Mouse (Mus musculus) C2C12 (cell line): ENCODE measurements around the gene Psap. TPM values are rescaled to one million over a fixed set of nuclear protein-coding genes. Genes with fewer than 3 reads are reported as not detected.

Experiments used
- H3K27me3 ChIP-seq: one replicate; pipeline ENCODE4 v1.6.1; 2011; ENCODE audit not compliant: control insufficient read depth, insufficient read depth, insufficient read length
- H3K36me3 ChIP-seq: one replicate; pipeline ENCODE4 v1.6.1; 2011; ENCODE audit not compliant: control insufficient read depth, insufficient read depth
- H3K4me3 ChIP-seq: one replicate; pipeline ENCODE4 v1.5.1; 2011; ENCODE audit warnings: mild to moderate bottlenecking, control low read depth; ENCODE audit not compliant: poor library complexity, insufficient read depth, severe bottlenecking
- H3K79me2 ChIP-seq: one replicate; pipeline ENCODE4 v1.6.1; 2011; ENCODE audit not compliant: control insufficient read depth, insufficient read depth
- H3K79me3 ChIP-seq: one replicate; pipeline ENCODE4 v1.6.1; 2011; ENCODE audit warnings: low read depth, control low read depth
- H3ac ChIP-seq: one replicate; pipeline ENCODE3; 2011; ENCODE audit warnings: low read depth; ENCODE audit not compliant: control insufficient read depth, insufficient read length
- CEBPB ChIP-seq: IDR thresholded peaks from one replicate; pipeline ENCODE4 v1.6.1; 2011; ENCODE audit warnings: low read depth, mild to moderate bottlenecking, control low read depth, moderate library complexity
- CTCF ChIP-seq: IDR thresholded peaks from one replicate; pipeline ENCODE4 v1.5.1; 2011; ENCODE audit not compliant: control insufficient read depth, insufficient read depth, insufficient read length
- FOSL1 ChIP-seq: IDR thresholded peaks from one replicate; pipeline ENCODE4 v1.8.0; 2011; ENCODE audit warnings: mild to moderate bottlenecking, low read length; ENCODE audit not compliant: poor library complexity, insufficient read depth, severe bottlenecking
- MAX ChIP-seq: IDR thresholded peaks from one replicate; pipeline ENCODE4 v1.6.1; 2011; ENCODE audit warnings: mild to moderate bottlenecking, control low read depth
- MYOD1 ChIP-seq: IDR thresholded peaks from one replicate; pipeline ENCODE4 v1.6.1; 2011; ENCODE audit warnings: low read depth; ENCODE audit not compliant: control insufficient read depth, insufficient read length
- MYOG ChIP-seq: IDR thresholded peaks from one replicate; pipeline ENCODE4 v1.6.1; 2011; ENCODE audit not compliant: control insufficient read depth, insufficient read length; ENCODE audit errors: extremely low read depth
- USF1 ChIP-seq: IDR thresholded peaks from one replicate; pipeline ENCODE4 v1.6.1; 2011; ENCODE audit warnings: low read depth, mild to moderate bottlenecking, control low read depth, moderate library complexity
- polyA plus RNA-seq: library from polyadenylated mRNA; unstranded; fragments of >200 nt; fragmentation: generic; extraction: Trizol; gene quantifications from one replicate; pipeline ENCODE4 v1.2.1, GENCODE M21; 2012; ENCODE audit warnings: missing spikeins

Gene Psap
- polyA plus RNA-seq, 1 experiment: 439 TPM

DNA sequence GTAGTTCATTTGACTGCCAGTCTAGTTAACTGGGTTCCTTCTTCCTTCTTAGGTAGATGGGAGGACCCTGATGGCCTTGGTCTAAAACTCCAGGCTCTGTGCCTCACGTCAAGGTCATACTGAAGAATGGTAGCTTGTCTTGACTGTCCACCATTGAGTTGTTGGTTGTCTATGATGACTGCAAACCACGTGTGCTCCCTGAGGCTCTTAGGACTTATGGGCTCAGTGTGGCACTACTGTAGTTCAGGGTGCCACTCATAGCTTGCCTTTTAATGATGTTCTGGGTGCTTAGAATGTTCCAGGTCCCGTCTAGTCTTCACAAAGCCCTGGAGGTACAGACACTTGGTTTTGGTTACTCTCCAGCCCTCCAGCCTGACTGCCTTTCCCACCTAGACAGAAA is 1.4 kb downstream of the Psap start:
- H3ac ChIP-seq: peak overlapping the region; percentile 3
- no peak for TF ChIP-seq MAX
- no peak for TF ChIP-seq USF1
- TF ChIP-seq CTCF: no peak
- TF ChIP-seq CEBPB: no peak
- no peak for TF ChIP-seq MYOG
- no peak for TF ChIP-seq FOSL1
- TF ChIP-seq MYOD1: no peak
- peak overlapping the region; percentile 87 for H3K4me3 ChIP-seq
- peaks cover 61% of the 10 kb centered on the region for H3K79me3 ChIP-seq
- H3K27me3 ChIP-seq: no peaks in the 10 kb centered on the region
- peaks cover 64% of the 10 kb centered on the region for H3K79me2 ChIP-seq
- peaks cover 9% of the 10 kb centered on the region for H3K36me3 ChIP-seq

DNA sequence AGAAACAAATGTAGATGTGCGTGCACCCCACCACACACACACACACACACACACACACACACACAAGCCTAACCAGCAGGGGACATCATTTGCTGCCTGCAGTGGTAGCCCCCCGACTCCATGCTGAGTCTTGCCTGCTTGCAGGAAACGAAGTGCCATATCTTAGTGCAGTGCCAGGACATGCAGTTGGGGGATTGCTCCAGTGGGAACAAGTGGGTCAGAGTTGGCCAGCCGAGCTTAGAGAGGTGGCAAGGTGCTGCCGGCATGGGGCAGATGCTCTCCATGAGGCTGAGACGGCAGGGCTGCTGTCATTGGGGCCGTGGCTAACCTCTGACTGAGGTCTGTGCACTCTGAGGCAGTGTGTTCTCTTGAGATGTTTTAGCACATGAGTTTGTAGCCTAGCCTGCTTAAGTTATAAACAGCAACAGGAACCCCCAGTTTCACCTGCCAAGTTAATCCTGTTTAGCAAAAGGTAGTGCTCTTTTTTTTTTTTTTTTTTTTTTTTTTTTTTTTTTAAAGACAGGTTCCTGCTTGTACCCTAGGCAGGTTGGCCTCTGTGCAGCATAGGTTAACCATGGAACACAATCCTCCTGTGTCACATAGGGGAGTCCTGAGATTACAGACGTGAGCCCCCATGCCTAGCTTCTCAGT is 2.0 kb downstream of the Psap start:
- Histone ChIP-seq H3K79me2 (peaks cover 71% of the 10 kb centered on the region), H3K27me3 (no peaks in the 10 kb centered on the region), H3K79me3 (peaks cover 67% of the 10 kb centered on the region), H3K36me3 (peaks cover 11% of the 10 kb centered on the region), H3K4me3 (no peak overlapping the region), H3ac (peak overlapping the region; percentile 13)
- no peak for TF ChIP-seq MAX
- TF ChIP-seq MYOG: no peak
- TF ChIP-seq USF1: no peak
- no peak for TF ChIP-seq MYOD1
- TF ChIP-seq CTCF: no peak
- TF ChIP-seq FOSL1: no peak
- TF ChIP-seq CEBPB: no peak

DNA sequence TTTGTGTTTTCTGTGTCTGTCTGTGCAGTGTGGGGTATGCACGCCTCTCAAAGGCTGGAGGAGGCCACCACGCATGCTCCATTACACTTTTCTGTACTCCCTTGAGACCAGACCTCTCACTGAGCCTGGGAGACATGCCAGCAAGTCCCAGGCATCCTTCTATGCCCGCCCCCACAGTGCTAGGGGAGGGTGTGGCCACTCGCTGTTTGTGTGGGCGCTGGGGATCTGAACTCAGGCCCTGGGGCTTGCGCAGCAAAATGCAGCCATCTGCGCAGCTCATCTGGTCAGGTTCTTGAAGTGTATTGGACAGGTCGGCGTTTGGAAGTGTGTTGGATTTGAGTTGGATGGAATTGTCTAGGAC is 2.5 kb downstream of the Psap start:
- Histone ChIP-seq H3K4me3 (no peak overlapping the region), H3K79me3 (peaks cover 72% of the 10 kb centered on the region), H3K36me3 (peaks cover 16% of the 10 kb centered on the region), H3K79me2 (peaks cover 76% of the 10 kb centered on the region), H3K27me3 (no peaks in the 10 kb centered on the region), H3ac (no peak overlapping the region)
- TF ChIP-seq CEBPB: no peak
- TF ChIP-seq USF1: no peak
- TF ChIP-seq CTCF: no peak
- no peak for TF ChIP-seq MAX
- no peak for TF ChIP-seq MYOD1
- no peak for TF ChIP-seq MYOG

DNA sequence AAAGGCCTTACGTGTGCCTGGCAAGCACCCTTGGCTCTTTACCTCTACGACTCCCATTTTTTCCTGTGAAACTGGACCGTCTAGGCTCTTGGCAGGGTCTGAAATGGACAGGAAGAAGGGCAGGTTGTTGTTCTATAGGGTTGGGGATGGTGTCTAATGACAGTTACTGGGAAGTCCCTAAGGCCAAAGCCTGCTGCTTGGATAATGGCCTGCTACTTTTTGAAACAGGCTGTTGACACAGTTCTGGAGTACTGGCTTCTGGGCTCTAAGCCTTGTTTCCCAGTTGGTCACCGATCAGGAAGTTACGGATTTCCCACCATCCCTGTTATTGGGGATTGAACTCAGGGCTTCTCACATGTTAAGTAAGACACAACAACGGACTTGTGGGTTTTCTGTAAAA is 2.9 kb downstream of the Psap start:
- no peaks in the 10 kb centered on the region for H3K27me3 ChIP-seq
- H3K79me3 ChIP-seq: peaks cover 76% of the 10 kb centered on the region
- peaks cover 80% of the 10 kb centered on the region for H3K79me2 ChIP-seq
- H3K4me3 ChIP-seq: no peak overlapping the region
- peaks cover 21% of the 10 kb centered on the region for H3K36me3 ChIP-seq
- TF ChIP-seq MYOD1 (no peak), CTCF (no peak), FOSL1 (no peak), USF1 (no peak), MAX (no peak), CEBPB (no peak), MYOG (no peak)
- H3ac ChIP-seq: no peak overlapping the region

DNA sequence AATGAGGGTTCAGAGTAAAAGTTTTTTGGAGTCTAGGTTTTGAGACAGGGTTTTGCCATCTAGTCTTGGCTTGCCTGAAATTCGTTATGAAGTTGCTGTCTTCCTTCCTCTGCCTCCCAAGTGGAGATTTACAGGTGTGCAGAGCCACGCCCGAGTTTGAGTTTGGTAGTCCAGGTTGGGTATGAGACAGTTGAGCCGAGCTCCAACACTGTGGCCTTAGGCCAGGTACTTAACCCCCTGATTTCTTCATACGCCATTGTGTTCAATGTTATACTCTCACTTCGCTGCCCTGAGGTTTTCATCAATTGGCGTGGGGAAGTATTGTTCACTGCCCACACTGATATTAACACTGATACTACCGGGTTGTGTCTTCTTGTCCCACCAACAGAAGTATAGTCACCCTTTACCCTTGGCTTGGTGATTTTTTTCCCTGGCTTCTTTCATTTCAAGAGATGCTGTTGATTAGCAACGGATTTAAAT is 4.2 kb downstream of the Psap start:
- H3K36me3 ChIP-seq: peaks cover 27% of the 10 kb centered on the region
- TF ChIP-seq FOSL1 (no peak), CEBPB (no peak), MYOG (no peak), MYOD1 (no peak), MAX (no peak), USF1 (no peak), CTCF (no peak)
- peaks cover 88% of the 10 kb centered on the region for H3K79me3 ChIP-seq
- no peak overlapping the region for H3K4me3 ChIP-seq
- no peaks in the 10 kb centered on the region for H3K27me3 ChIP-seq
- peaks cover 93% of the 10 kb centered on the region for H3K79me2 ChIP-seq
- H3ac ChIP-seq: no peak overlapping the region
